Mouse (Mus musculus): ENCODE measurements around the gene Atg101.

- TF ChIP-seq CTCF (IDR thresholded peaks at IDR 0.05; ENCODE audit: low read depth, low read length) (no peak), POLR2A (IDR thresholded peaks at IDR 0.05; ENCODE audit: insufficient read depth, low read length) (no peak)
Measured at GRCm38 (mm10) chr15:101271107-101271506, 13.0 kb upstream of the Atg101 start.

All from ES-Bruce4 (cell line).